Mouse (Mus musculus) lung, postnatal 0 days (tissue): ENCODE measurements around the gene Gramd4.

Experiments
- CTCF ChIP-seq: IDR thresholded peaks from 2 replicates; pipeline ENCODE4 v1.5.1; 2016; ENCODE audit warnings: antibody characterized with exemption, mild to moderate bottlenecking
- EP300 ChIP-seq: IDR thresholded peaks from 2 replicates; pipeline ENCODE4 v1.6.1; 2016; ENCODE audit warnings: antibody characterized with exemption, mild to moderate bottlenecking, control low read depth

- TF ChIP-seq EP300: no peak
- TF ChIP-seq CTCF: no peak
Observed at GRCm38 (mm10) chr15:86090578-86090977, 33.1 kb downstream of the Gramd4 start.
